Mouse (Mus musculus): ENCODE measurements at regions not wholly inside any gene's neighbourhood (a gene's known extent, or its start where the extent isn't known, plus 50 kb on each side); places are given as distances from the start of the nearest gene placed in this dataset.
"Not testable (repeated sequence)": the region's sequence is repeated elsewhere in the genome, so short reads cannot be mapped to it uniquely, and the experiment has no call there.

DNA sequence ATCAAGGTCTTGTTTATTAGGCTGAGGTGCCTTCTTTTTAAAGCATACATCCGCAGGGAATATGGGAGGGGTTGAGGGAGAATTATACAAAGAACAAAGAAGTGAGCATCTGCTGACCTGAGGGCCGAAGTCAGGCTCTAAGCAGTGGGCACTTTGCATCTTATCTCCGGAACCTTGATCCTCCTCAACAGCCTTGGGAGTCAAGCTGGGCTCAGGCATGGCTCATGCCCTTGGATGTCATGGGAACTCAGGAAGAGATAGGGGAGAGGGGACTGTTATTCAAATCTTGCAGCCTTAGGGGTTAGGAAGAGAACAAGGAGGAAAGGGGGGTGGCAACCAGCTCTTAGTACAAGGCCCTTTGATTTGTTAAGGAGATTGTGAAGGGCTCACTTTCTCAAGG, 248.5 kb downstream of the Gm19965 start:
- H3K4me1 ChIP-seq (ENCODE audit: control insufficient read depth, insufficient read depth, low read length); H3K27me3 ChIP-seq (replicated peaks; ENCODE audit: control insufficient read depth, insufficient read depth, low read length); ATAC-seq (ENCODE audit: low read depth); H3K27ac ChIP-seq (replicated peaks; ENCODE audit: low read depth, low read length); DNase-seq (ENCODE audit: low spot score); H3K4me3 ChIP-seq (ENCODE audit: low read depth, low read length); H3K9ac ChIP-seq (ENCODE audit: low read depth, low read length); H3K9me3 ChIP-seq (ENCODE audit: control insufficient read depth, low read length); H3K4me2 ChIP-seq (ENCODE audit: low read depth, low read length); H3K36me3 ChIP-seq (ENCODE audit: control insufficient read depth, insufficient read depth, low read length): not testable (repeated sequence)
- 81% methylated on average over 3 of the region's 3 CpGs for WGBS

DNA sequence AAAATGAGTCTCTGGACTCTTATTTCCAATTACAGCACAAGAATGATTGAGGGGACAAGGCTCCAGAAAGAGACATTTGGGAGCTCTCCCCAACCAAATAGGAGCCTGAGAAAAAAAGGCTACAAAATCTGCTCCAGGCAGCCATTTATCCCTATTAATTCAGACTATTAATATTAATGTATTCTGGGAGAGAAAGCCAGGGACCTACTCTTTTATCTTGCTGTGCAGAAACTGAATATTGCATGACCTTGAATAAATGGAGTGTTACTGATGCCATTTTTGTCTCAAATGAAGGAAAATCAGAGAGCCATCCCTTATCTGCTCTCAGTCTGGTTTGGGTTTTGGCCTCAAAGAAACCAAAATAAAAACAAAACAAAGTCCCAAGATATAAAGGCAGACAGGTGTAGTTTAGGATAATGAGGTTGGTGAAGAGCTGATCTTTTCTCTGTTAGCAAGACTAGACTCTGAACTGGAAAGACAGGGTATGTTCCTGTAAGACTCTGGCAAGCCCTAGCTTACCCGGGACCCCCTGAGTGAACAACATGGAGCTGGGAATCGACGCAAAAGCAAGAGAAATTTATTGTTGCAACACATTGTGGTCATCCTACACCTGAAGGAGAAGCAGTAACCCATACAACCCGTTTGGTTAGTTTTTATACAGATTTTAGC, 264.5 kb downstream of the Gm19965 start:
- ATAC-seq (ENCODE audit: low read depth) (no peak), DNase-seq (ENCODE audit: low spot score) (no peak)
- Histone ChIP-seq H3K36me3 (ENCODE audit: control insufficient read depth, insufficient read depth, low read length) (no peaks in the 10 kb centered on the region), H3K9ac (ENCODE audit: low read depth, low read length) (no peak overlapping the region), H3K27me3 (replicated peaks; ENCODE audit: control insufficient read depth, insufficient read depth, low read length) (no peaks in the 10 kb centered on the region), H3K9me3 (ENCODE audit: control insufficient read depth, low read length) (no peaks in the 10 kb centered on the region), H3K4me2 (ENCODE audit: low read depth, low read length) (no peak overlapping the region), H3K4me1 (ENCODE audit: control insufficient read depth, insufficient read depth, low read length) (no peaks in the 10 kb centered on the region), H3K27ac (replicated peaks; ENCODE audit: low read depth, low read length) (no peak overlapping the region), H3K4me3 (ENCODE audit: low read depth, low read length) (no peak overlapping the region)
- 72% methylated on average over 4 of the region's 4 CpGs for WGBS

DNA sequence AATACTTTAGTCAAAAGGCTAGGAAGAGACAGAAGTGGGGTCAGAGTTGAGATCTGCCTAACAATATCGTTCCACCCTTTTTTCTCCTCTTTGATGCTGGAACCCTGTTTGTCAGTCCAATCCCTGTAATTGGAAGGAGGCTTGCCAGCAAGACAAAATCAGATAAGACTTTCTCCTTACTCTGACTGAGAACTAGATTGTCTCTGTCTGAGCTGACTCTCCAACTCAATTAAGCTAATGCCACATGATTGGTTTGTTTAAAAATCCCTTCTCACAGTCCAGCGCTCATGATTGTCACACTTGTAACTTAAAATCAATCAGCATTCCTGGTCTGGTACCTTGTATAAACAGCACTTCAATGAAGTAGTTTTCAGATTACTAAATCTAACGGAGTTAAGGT, 284.4 kb downstream of the Gm19965 start:
- Histone ChIP-seq H3K36me3 (ENCODE audit: control insufficient read depth, insufficient read depth, low read length) (no peaks in the 10 kb centered on the region), H3K9me3 (ENCODE audit: control insufficient read depth, low read length) (no peaks in the 10 kb centered on the region), H3K4me2 (ENCODE audit: low read depth, low read length) (no peak overlapping the region), H3K27me3 (replicated peaks; ENCODE audit: control insufficient read depth, insufficient read depth, low read length) (no peaks in the 10 kb centered on the region), H3K4me1 (ENCODE audit: control insufficient read depth, insufficient read depth, low read length) (no peaks in the 10 kb centered on the region), H3K27ac (replicated peaks; ENCODE audit: low read depth, low read length) (no peak overlapping the region), H3K9ac (ENCODE audit: low read depth, low read length) (no peak overlapping the region), H3K4me3 (ENCODE audit: low read depth, low read length) (no peak overlapping the region)
- WGBS = 28% methylated on average over 3 of the region's 3 CpGs
- ATAC-seq (ENCODE audit: low read depth) = no peak
- no peak for DNase-seq (ENCODE audit: low spot score)

- ATAC-seq (ENCODE audit: low read depth) = no peak
Observed at GRCm38 (mm10) chr1:117111496-117111895, 308.7 kb downstream of the Gm19965 start.

GRCm38 (mm10) chr1:117113918-117114317, 311.1 kb downstream of the Gm19965 start:
- no peaks in the 10 kb centered on the region for H3K4me1 ChIP-seq (ENCODE audit: control insufficient read depth, insufficient read depth, low read length)
- no peak overlapping the region for H3K4me2 ChIP-seq (ENCODE audit: low read depth, low read length)
- no peaks in the 10 kb centered on the region for H3K9me3 ChIP-seq (ENCODE audit: control insufficient read depth, low read length)
- no peak for ATAC-seq (ENCODE audit: low read depth)
- WGBS = 86% methylated on average over 4 of the region's 4 CpGs
- no peak overlapping the region for H3K27ac ChIP-seq (replicated peaks; ENCODE audit: low read depth, low read length)
- no peaks in the 10 kb centered on the region for H3K36me3 ChIP-seq (ENCODE audit: control insufficient read depth, insufficient read depth, low read length)
- DNase-seq (ENCODE audit: low spot score) = no peak
- no peaks in the 10 kb centered on the region for H3K27me3 ChIP-seq (replicated peaks; ENCODE audit: control insufficient read depth, insufficient read depth, low read length)
- no peak overlapping the region for H3K9ac ChIP-seq (ENCODE audit: low read depth, low read length)
- no peak overlapping the region for H3K4me3 ChIP-seq (ENCODE audit: low read depth, low read length)

More at GRCm38 (mm10) chr1:117111496-117111895, 308.7 kb downstream of the Gm19965 start:
- no peak for DNase-seq (ENCODE audit: low spot score)
- Histone ChIP-seq H3K9me3 (ENCODE audit: control insufficient read depth, low read length) (no peaks in the 10 kb centered on the region), H3K9ac (ENCODE audit: low read depth, low read length) (no peak overlapping the region), H3K27me3 (replicated peaks; ENCODE audit: control insufficient read depth, insufficient read depth, low read length) (no peaks in the 10 kb centered on the region), H3K4me1 (ENCODE audit: control insufficient read depth, insufficient read depth, low read length) (no peaks in the 10 kb centered on the region), H3K36me3 (ENCODE audit: control insufficient read depth, insufficient read depth, low read length) (no peaks in the 10 kb centered on the region), H3K4me3 (ENCODE audit: low read depth, low read length) (no peak overlapping the region), H3K4me2 (ENCODE audit: low read depth, low read length) (no peak overlapping the region), H3K27ac (replicated peaks; ENCODE audit: low read depth, low read length) (no peak overlapping the region)
- WGBS = 57% methylated on average over 2 of the region's 2 CpGs

DNA sequence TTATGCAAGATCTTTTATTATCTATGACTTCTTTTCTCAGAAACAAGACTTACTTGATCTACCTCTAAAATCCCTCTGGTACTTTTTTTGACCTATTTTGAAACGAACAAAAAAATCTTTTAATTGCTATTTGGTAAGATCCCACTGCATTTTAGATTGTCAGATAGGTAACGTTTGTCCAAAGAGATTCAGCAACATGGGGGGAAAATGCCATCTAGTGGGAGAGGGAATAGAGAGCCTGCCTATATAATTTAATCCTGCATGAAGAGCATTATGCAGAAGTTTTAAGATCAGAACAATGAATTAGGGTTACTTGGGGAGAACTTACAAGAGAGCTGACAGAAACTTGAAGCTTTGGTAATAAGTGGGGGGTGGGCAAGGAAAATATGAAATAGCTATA, 320.2 kb downstream of the Gm19965 start:
- Histone ChIP-seq H3K9ac (ENCODE audit: low read depth, low read length) (no peak overlapping the region), H3K9me3 (ENCODE audit: control insufficient read depth, low read length) (no peaks in the 10 kb centered on the region), H3K4me2 (ENCODE audit: low read depth, low read length) (no peak overlapping the region), H3K27me3 (replicated peaks; ENCODE audit: control insufficient read depth, insufficient read depth, low read length) (no peaks in the 10 kb centered on the region), H3K36me3 (ENCODE audit: control insufficient read depth, insufficient read depth, low read length) (no peaks in the 10 kb centered on the region), H3K27ac (replicated peaks; ENCODE audit: low read depth, low read length) (no peak overlapping the region), H3K4me1 (ENCODE audit: control insufficient read depth, insufficient read depth, low read length) (no peaks in the 10 kb centered on the region), H3K4me3 (ENCODE audit: low read depth, low read length) (no peak overlapping the region)
- 46% methylated on average over 2 of the region's 2 CpGs for WGBS
- ATAC-seq (ENCODE audit: low read depth) (no peak), DNase-seq (ENCODE audit: low spot score) (peak; percentile 6)
